Comparison of ENCODE assay signal across 13 mouse cellular contexts in genomic region chr4:21535973-21536372, GRCm38 (mm10).
DNase-seq lines count a peak whose midpoint lies in the region; ATAC-seq lines count a peak whose summit lies in the region.
"Had no signal": no experiment of that assay in that cellular context is flagged by ENCODE, and none has a peak within 500 bp of the region (broad histone marks: within the 10 kb centered on the region; RNA-seq: fewer than 3 reads in every experiment).

No protein-coding gene starts in this region.

- H3K27ac ChIP-seq in forebrain, embryonic 14.5 days (ENCODE audit: low read depth, low read length), result no peak overlapping the region
- no peak overlapping the region for H3K27ac ChIP-seq in forebrain, embryonic 10.5 days
- no peak overlapping the region for H3K27ac ChIP-seq in midbrain, embryonic 11.5 days (ENCODE audit: low read depth, low read length)
- no peak overlapping the region for H3K27ac ChIP-seq in midbrain, embryonic 10.5 days (replicated peaks)

- no peaks in the 10 kb centered on the region for H3K27me3 ChIP-seq in forebrain, embryonic 14.5 days (replicated peaks; ENCODE audit: control insufficient read depth, insufficient read depth, low read length)
- no peaks in the 10 kb centered on the region for H3K27me3 ChIP-seq in forebrain, embryonic 10.5 days (ENCODE audit: poor library complexity, severe bottlenecking)
- H3K27me3 ChIP-seq in midbrain, embryonic 11.5 days (ENCODE audit: control insufficient read depth, insufficient read depth, low read length), result no peaks in the 10 kb centered on the region
- no peaks in the 10 kb centered on the region for H3K27me3 ChIP-seq in midbrain, embryonic 10.5 days (ENCODE audit: low read depth, poor library complexity, severe bottlenecking)

- no peaks in the 10 kb centered on the region for H3K36me3 ChIP-seq in forebrain, embryonic 14.5 days (ENCODE audit: control insufficient read depth, insufficient read depth, low read length)
- H3K36me3 ChIP-seq in forebrain, embryonic 10.5 days (replicated peaks), result no peaks in the 10 kb centered on the region
- no peaks in the 10 kb centered on the region for H3K36me3 ChIP-seq in midbrain, embryonic 11.5 days (ENCODE audit: control insufficient read depth, insufficient read depth, low read length)
- H3K36me3 ChIP-seq in midbrain, embryonic 10.5 days, result no peaks in the 10 kb centered on the region
- H3K36me3 ChIP-seq: G1E had no signal

- H3K4me1 ChIP-seq in forebrain, embryonic 14.5 days (ENCODE audit: control insufficient read depth, insufficient read depth, low read length), result no peaks in the 10 kb centered on the region
- H3K4me1 ChIP-seq in forebrain, embryonic 10.5 days, result no peaks in the 10 kb centered on the region
- no peaks in the 10 kb centered on the region for H3K4me1 ChIP-seq in midbrain, embryonic 11.5 days (ENCODE audit: control insufficient read depth, insufficient read depth, low read length)
- H3K4me1 ChIP-seq in midbrain, embryonic 10.5 days, result no peaks in the 10 kb centered on the region

- no peak overlapping the region for H3K4me3 ChIP-seq in forebrain, embryonic 14.5 days (ENCODE audit: low read depth, low read length)
- H3K4me3 ChIP-seq in forebrain, embryonic 10.5 days, result no peak overlapping the region
- H3K4me3 ChIP-seq in midbrain, embryonic 11.5 days (ENCODE audit: low read depth, low read length), result no peak overlapping the region
- H3K4me3 ChIP-seq in midbrain, embryonic 10.5 days, result no peak overlapping the region
- H3K4me3 ChIP-seq: erythroblast, embryonic 14.5 days had no signal

- H3K9ac ChIP-seq in forebrain, embryonic 14.5 days (ENCODE audit: low read length), result no peak overlapping the region
- no peak overlapping the region for H3K9ac ChIP-seq in midbrain, embryonic 11.5 days (ENCODE audit: low read length)

- H3K9me3 ChIP-seq in forebrain, embryonic 14.5 days (replicated peaks; ENCODE audit: control insufficient read depth, low read length), result no peaks in the 10 kb centered on the region
- H3K9me3 ChIP-seq in forebrain, embryonic 10.5 days, result no peaks in the 10 kb centered on the region
- no peaks in the 10 kb centered on the region for H3K9me3 ChIP-seq in midbrain, embryonic 11.5 days (ENCODE audit: control insufficient read depth, low read length)
- H3K9me3 ChIP-seq in midbrain, embryonic 10.5 days (replicated peaks), result no peaks in the 10 kb centered on the region
- H3K9me3 ChIP-seq: G1E had no signal

- no peak overlapping the region for H3K4me2 ChIP-seq in forebrain, embryonic 14.5 days (ENCODE audit: low read length)
- no peak overlapping the region for H3K4me2 ChIP-seq in midbrain, embryonic 11.5 days

- DNase-seq in forebrain, embryonic 14.5 days (ENCODE audit: low spot score), result peak; percentile 61
- DNase-seq in forebrain, embryonic 10.5 days (ENCODE audit: extremely low spot score, low spot score), result no peak
- peak; percentile 88 for DNase-seq in midbrain, embryonic 11.5 days (ENCODE audit: low spot score, missing footprints)
- no peak for DNase-seq in midbrain, embryonic 10.5 days (ENCODE audit: low spot score)
- DNase-seq in embryo, embryonic 10.5 days (ENCODE audit: low spot score), result peak; percentile 70
- DNase-seq in retina, postnatal 1 day, result peak; percentile 49
- DNase-seq in thymus, postnatal 14 days, result no peak
- DNase-seq in lung, adult 18-20 months, result no peak
- DNase-seq: kidney, postnatal 4 days; right cerebral cortex, postnatal 14 days; thymus, postnatal 25 days had no signal

- WGBS in forebrain, embryonic 14.5 days, result 26% methylated on average over 2 of the region's 2 CpGs
- WGBS in forebrain, embryonic 10.5 days, result 25% methylated on average over 2 of the region's 2 CpGs
- WGBS in midbrain, embryonic 11.5 days, result 27% methylated on average over 2 of the region's 2 CpGs
- WGBS in midbrain, embryonic 10.5 days, result 37% methylated on average over 2 of the region's 2 CpGs

- peak; percentile 55 for ATAC-seq in forebrain, embryonic 14.5 days
- ATAC-seq in midbrain, embryonic 11.5 days (ENCODE audit: low FRiP score), result peak; percentile 64; the same call in 1 of the 2 replicates

Comparison
In these comparisons a context has a peak if more than half of its experiments do, and no peak if none do; other contexts are left out.
1. DNase-seq: peak in forebrain, embryonic 14.5 days (single experiment), midbrain, embryonic 11.5 days (single experiment), embryo, embryonic 10.5 days (single experiment) and retina, postnatal 1 day (single experiment); none in forebrain, embryonic 10.5 days (single experiment), midbrain, embryonic 10.5 days (single experiment), thymus, postnatal 14 days (single experiment) and lung, adult 18-20 months (0 of 2).